9 mouse cellular contexts compared by ENCODE assay signal in the genomic region with DNA sequence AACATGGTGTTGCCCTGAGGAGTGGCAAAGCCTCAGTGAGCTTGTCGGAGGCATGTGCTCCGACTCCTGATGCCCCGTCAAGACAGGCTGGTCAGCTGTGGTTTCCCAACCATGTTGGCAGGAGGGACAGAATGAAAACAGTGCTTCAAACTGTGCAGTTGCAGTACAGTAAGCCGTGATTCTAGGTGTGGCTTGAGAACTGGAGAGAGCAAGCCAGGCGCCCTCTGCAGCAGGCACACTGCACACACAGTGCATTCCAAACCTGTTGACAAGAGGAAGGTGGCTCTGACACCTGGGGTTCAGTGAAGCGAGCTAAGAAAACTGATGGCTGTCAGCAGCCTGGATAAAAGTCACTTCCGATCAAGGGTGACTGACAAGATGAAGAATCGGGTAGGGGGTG. TPM values are rescaled to one million over a fixed set of nuclear protein-coding genes. Genes with fewer than 3 reads are reported as not detected.
DNase-seq lines count a peak whose midpoint lies in the region; ATAC-seq and TF ChIP-seq lines count a peak whose summit lies in the region.
"Had no signal": no experiment of that assay in that cellular context is flagged by ENCODE, and none has a peak within 500 bp of the region (broad histone marks: within the 10 kb centered on the region; RNA-seq: fewer than 3 reads in every experiment).

No protein-coding gene starts in this region.

- H3K4me3 ChIP-seq in layer of hippocampus, adult 2 months: no peak overlapping the region
- H3K4me3 ChIP-seq in intestine, postnatal 0 days (ENCODE audit: low read depth, low read length): no peak overlapping the region
- no peak overlapping the region for H3K4me3 ChIP-seq in cerebellum, adult 2 months (replicated peaks; ENCODE audit: insufficient read depth, low read depth, low read length)
- H3K4me3 ChIP-seq: forebrain, embryonic 15.5 days had no signal

- DNase-seq in adrenal gland, postnatal 14 days: peak; percentile 25
- DNase-seq in adrenal gland, adult 8-10 months: no peak
- DNase-seq in layer of hippocampus, adult 2 months (ENCODE audit: low spot score in 2 of 2): no peak
- no peak for DNase-seq in layer of hippocampus, adult 8-10 months (ENCODE audit: low spot score in 2 of 2)
- DNase-seq in lung, postnatal 10 days: peak; percentile 6
- DNase-seq in cerebellum, adult 2 months: no peak
- no peak for DNase-seq in gastrocnemius, postnatal 36 days

- H3K4me2 ChIP-seq in intestine, postnatal 0 days (replicated peaks; ENCODE audit: low read depth): no peak overlapping the region
- H3K4me2 ChIP-seq: forebrain, embryonic 15.5 days had no signal

- H3K4me1 ChIP-seq in intestine, postnatal 0 days (replicated peaks; ENCODE audit: control insufficient read depth, insufficient read depth, low read length): no peaks in the 10 kb centered on the region
- H3K4me1 ChIP-seq in cerebellum, adult 2 months (ENCODE audit: control insufficient read depth, insufficient read depth, low read length): no peaks in the 10 kb centered on the region
- H3K4me1 ChIP-seq: forebrain, embryonic 15.5 days had no signal

- no peak overlapping the region; the same call in 1 of the 2 replicates for H3K27ac ChIP-seq in layer of hippocampus, adult 2 months
- no peak overlapping the region for H3K27ac ChIP-seq in intestine, postnatal 0 days (ENCODE audit: low read depth, low read length)
- no peak overlapping the region for H3K27ac ChIP-seq in cerebellum, adult 2 months (ENCODE audit: insufficient read depth, low read length)
- H3K27ac ChIP-seq: forebrain, embryonic 15.5 days had no signal

- H3K9ac ChIP-seq in intestine, postnatal 0 days (ENCODE audit: low read depth, low read length): no peak overlapping the region
- H3K9ac ChIP-seq: forebrain, embryonic 15.5 days had no signal

- H3K36me3 ChIP-seq in intestine, postnatal 0 days (ENCODE audit: control insufficient read depth, insufficient read depth): 0 out of 2 replicates have a peak, but pooled peaks cover 4% of the 10 kb centered on the region
- H3K36me3 ChIP-seq: forebrain, embryonic 15.5 days had no signal

- WGBS in intestine, postnatal 0 days: 59% methylated on average over 8 of the region's 8 CpGs
- WGBS in cerebellum, adult 2 months: 53% methylated on average over 8 of the region's 8 CpGs

- no peaks in the 10 kb centered on the region for H3K9me3 ChIP-seq in intestine, postnatal 0 days (ENCODE audit: control insufficient read depth)
- H3K9me3 ChIP-seq: forebrain, embryonic 15.5 days had no signal

- no peaks in the 10 kb centered on the region for H3K27me3 ChIP-seq in intestine, postnatal 0 days (replicated peaks; ENCODE audit: control insufficient read depth, insufficient read depth, low read length)
- H3K27me3 ChIP-seq in cerebellum, adult 2 months (ENCODE audit: control insufficient read depth, insufficient read depth, low read length): no peaks in the 10 kb centered on the region
- H3K27me3 ChIP-seq: forebrain, embryonic 15.5 days had no signal

- intact Hi-C loops in gastrocnemius, postnatal 36 days (cut with DNase I): loop anchor here (5.0 kb wide), 1 partner anchor 80 kb away; no protein-coding TSS in a partner anchor

- ATAC-seq in intestine, postnatal 0 days: no peak
- ATAC-seq: forebrain, embryonic 15.5 days had no signal

- TF ChIP-seq CTCF in layer of hippocampus, adult 2 months (conservative IDR thresholded peaks at IDR 0.05): 0 out of 2 replicates have a peak, but pooled peaks have one; percentile 19
- peak; percentile 59 for TF ChIP-seq CTCF in intestine, postnatal 0 days (IDR thresholded peaks at IDR 0.05; ENCODE audit: low read depth)
- TF ChIP-seq CTCF in cerebellum, adult 2 months (IDR thresholded peaks at IDR 0.05; ENCODE audit: borderline replicate concordance, insufficient read depth, low read depth, low read length): no peak

- TF ChIP-seq POLR2A in cerebellum, adult 2 months (IDR thresholded peaks at IDR 0.05; ENCODE audit: borderline replicate concordance, insufficient read depth, low read length): no peak

RNA-seq across cellular contexts. Expression of a gene that starts 58.1 kb away (rescaled TPM):
- total RNA-seq in adrenal gland, postnatal 14 days (2021): 1,182 and 1,388 TPM in 2 replicates
- 1,000 to 10,000 TPM; 1,061 to 1,116 (median 1,082) TPM for total RNA-seq in adrenal gland, adult 8-10 months (2022)
- 100 to 1,000 TPM; 606 to 625 TPM for total RNA-seq in layer of hippocampus, adult 2 months (2021)
- total RNA-seq in layer of hippocampus, adult 8-10 months (2022): 100 to 1,000 TPM; 559 to 662 (median 611) TPM
- 703 and 732 TPM in 2 replicates for polyA plus RNA-seq in intestine, postnatal 0 days (2015; fragmentation: Nextera tagmentation; extraction: Ambion mirVana)
- 775 and 784 TPM in 2 replicates for polyA plus RNA-seq in cerebellum, adult 2 months (2012; rRNA removed)
- 100 to 1,000 TPM; 615 to 766 TPM for total RNA-seq in gastrocnemius, postnatal 36 days (2021)

Comparison
In these comparisons a context has a peak if more than half of its experiments do, and no peak if none do; other contexts are left out.
1. DNase-seq: peak in adrenal gland, postnatal 14 days (single experiment) and lung, postnatal 10 days (single experiment); none in adrenal gland, adult 8-10 months (single experiment), layer of hippocampus, adult 2 months (0 of 2), layer of hippocampus, adult 8-10 months (0 of 2), cerebellum, adult 2 months (0 of 2) and gastrocnemius, postnatal 36 days (0 of 2).